Mouse (Mus musculus) gastrocnemius, postnatal 4 days (tissue): Measurements from ENCODE around the gene Agpat1. TPM values are rescaled to one million over a fixed set of nuclear protein-coding genes. Genes with fewer than 3 reads are reported as not detected.

Source experiments
- DNase-seq, 2 experiments: peaks; one replicate each; pipeline ENCODE4 v3.0.0; 2021 to 2022; ENCODE audit warnings: low spot score in 2 of 2, mixed read lengths in 2 of 2
- total RNA-seq, 2 experiments: library from RNA; stranded (reverse); gene quantifications; 2 replicates each; pipeline ENCODE4 v1.2.3; 2021

Agpat1 gene
- total RNA-seq, 2 experiments from 2014 or later: 42.0 to 42.9 TPM

DNA sequence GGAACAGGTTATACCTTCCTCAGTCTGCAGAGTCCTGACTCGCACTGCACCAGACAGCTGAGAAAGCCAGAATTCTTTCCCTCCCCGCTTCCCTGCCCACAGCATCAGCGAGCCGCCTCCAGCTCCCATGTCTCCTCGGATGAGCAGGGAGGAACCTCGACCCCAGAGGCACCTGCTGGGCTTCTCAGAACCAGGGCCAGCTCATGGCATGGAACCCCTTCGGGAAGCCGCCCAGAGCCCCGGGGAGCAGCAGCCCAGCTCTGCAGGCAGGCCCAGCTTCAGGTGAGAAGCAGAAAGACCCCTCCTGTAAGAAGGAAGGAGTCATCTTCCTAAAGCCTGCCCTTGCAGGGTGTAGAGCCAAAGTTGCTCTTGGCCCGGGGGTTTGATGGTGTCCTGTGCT is 48.5 kb downstream of the Agpat1 start:
- no peak for DNase-seq

DNA sequence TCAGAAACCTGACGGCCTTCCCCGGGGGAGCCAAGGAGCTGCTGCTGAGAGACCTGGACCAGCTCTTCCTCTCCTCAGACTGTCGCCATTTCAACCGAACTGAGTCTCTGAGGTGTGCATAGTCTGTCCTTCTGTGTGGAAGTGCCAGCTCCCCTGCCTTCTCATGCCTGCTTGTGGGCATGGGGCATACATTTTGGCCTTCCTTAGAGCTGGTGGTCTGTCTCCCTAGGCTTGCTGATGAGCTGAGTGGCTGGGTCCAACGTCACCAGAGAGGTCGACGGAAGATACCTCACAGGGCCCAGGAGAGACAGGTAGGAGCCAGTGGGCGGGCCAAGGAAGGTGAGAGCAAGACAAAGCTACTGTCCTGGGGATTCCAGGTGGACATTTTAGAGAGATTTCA is 48.9 kb downstream of the Agpat1 start:
- no peak for DNase-seq

DNA sequence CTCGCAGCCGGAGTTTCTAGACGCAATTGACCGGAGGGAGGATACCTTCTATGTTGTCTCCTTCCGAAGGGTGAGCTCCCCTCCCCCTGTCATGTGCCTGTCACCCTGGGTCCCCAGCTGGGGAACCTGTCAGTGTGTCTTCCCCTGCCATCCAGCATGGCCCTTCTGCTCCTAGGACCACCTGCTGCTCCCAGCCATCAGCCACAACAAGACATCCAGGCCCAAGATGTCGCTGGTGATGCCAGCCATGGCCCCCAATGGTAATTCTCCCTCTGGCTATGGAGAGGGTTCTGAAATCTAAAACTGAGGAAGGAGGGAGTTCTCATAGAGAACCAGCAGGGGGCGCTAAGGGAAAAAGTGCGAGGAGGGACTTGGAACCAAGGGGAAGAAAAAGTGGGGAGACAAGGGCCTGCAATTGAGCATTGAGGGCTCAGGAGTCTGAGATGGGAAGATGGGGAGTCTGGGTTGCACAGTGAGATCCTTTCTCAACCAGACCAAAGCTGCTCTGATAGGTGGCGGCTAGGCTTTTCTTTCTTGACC is 49.8 kb downstream of the Agpat1 start:
- DNase-seq: peak in 1 of 2 experiments; percentile 71

DNA sequence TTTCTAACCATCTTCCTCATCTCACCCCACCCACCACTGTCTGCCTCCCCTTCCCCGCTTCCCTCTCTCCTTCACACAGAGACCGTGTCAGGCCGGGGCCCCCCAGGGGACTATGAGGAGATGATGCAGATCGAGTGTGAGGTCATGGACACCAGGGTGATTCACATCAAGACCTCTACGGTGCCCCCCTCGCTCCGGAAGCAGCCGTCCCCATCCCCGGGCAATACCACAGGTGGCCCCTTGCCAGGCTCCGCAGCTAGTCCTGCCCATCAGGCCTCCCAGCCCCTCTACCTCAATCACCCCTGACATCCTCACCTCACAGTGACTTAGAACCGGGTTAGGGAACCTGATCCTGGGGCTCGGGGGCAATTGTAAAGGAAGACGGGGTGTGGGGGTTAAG is 50.3 kb downstream of the Agpat1 start:
- peak in 1 of 2 experiments; percentile 51 for DNase-seq

DNA sequence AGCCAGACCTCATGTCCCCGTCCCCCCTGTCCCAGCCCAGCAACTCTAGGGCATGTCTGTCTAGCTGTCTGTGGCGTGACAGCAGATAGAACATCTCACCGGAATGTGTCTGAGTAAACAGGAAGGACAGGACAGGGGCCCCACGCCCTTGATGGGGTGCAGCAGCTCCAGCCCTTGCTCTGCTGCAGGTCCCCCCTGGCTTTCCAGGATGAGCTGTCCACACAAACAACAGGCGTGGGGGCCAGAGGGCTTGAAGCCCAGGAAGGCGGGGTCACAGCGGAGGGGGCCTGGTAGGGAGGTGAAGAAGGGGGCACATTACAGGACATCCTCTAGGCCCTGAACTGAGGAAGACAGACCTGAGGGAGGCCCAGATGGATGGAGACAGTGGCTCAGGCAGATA is 51.1 kb downstream of the Agpat1 start:
- peak in 1 of 2 experiments; percentile 75 for DNase-seq

DNA sequence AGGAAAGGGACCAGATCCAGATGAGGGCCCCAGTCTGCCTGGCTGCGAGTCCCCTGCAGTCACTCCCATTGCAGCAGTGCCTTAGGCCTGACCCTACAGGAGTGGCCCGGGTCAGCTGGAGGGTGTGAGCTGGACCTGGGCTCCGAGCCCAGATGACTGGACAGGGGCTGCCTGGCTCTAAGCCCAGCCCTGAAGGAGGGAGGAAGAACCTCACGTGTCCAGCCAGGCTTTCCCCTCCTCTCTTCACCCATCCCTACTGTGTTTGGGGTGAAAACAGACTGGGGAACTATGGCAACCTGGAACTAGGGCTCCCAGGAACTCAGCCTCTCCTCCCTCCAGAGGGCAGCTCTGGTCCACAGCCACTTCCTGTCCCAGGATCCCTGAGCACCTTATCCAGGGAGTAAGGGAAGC is 51.5 kb downstream of the Agpat1 start:
- DNase-seq: peak; percentile 75 to 87

DNA sequence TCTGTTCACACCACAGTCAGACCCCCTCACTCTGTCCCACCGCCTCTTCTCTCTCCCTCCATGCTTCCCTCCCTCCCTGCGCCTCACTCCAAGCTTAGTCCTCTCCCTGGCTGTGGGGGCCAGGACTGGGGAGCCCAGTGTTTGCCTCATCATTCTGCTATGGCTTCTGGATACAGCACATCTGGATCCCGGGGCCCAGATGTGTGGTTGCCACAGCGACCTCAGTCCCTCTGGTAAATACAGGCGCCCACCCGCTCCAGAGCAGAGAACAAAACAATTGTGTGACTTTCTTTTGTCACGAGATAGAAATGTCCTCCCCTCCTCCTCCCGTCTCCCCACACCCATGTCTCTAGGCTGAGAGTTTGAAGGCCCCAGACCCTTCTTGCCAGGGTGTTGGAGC is 52.6 kb downstream of the Agpat1 start:
- DNase-seq: peak in 1 of 2 experiments; percentile 65

DNA sequence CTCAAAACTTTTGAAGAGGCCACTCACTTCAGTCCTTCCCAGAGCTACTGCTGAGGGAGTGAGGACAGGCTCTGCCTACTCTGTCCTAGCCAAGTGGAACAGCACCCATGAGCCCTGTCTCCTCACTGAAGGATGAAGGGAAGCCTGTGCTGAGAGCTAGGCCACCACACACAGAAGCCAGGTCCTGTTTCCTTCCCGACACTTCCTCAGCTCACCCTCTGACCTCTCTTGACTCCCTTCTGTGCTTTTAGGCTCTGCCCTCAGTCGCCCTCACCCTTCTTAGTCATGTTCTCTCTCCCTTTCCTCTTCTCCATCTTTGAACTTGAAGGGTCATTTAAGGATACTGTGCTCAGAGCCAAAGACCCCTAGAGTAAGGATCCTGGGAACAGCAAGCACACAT is 53.2 kb downstream of the Agpat1 start:
- DNase-seq: no peak

DNA sequence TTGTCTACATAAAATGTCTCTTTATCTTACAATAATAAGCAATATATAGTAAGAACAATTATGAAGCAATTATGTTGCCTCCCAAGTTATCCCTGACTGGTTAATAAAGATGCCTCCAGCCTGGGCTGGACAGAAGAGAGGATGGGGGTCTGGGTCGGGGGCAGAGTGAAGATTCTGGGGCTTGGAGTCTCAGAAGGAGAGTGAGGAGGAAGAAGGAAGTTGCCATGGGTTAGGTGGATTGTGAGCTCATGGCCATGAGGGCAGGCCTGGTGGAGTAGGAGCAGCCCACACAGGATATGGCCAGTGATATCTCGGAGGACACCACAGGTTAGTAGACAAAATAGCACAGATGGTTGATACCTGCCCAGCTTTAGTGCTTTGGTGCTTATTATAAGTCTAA is 54.1 kb downstream of the Agpat1 start:
- DNase-seq: no peak

DNA sequence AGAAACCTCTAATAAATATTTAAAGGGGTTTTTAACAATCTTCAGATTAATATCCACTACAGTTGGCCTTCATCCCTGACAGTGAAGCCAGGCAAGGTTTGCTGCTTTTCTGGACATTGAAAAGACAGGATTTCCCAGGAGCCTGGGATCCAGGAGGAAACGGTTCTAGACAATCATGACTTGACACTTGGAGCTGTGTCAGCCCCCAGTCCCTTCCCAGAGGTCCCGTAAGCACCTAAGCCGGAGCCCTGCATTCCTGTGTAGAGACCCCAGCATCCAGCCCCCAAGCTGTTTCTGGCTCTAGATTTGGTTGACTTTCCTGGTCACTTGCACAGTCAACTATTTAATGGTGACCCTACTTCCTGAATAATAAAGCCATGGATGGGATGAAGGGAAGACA is 54.5 kb downstream of the Agpat1 start:
- no peak for DNase-seq

DNA sequence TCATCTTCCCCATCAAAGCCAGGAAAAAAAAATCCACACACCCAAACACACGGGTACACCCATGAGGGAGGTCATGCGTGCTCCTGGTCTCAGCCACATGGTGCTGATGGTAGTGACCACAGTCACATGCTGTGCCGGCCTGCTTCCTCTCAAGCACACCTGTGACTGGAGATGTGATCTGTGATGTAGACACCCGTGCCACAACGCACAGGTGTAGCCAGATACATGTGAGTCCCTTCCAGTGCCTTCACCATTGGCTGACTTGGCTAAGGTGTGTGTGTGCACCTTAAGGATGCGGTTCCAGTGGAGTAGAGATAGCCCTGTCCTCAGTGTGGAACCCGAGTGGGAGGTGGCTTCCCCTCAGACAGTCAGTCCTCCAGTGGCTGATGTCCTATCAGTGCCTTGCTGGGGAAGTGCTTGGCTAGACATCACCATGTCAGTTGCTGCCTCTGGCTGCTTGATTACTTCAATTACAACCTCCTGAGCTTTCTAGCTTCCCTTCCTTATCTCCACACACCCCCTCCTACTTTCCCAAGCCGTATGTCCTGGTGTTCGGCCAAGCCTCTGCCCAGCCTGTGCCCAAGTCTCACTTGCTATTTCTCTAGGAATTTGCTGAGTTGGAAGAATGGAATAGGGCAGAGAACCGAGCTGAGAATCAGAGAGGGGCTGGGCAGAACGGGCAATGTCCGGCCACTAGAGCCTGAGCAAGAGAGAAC is 55.3 kb downstream of the Agpat1 start:
- no peak for DNase-seq

DNA sequence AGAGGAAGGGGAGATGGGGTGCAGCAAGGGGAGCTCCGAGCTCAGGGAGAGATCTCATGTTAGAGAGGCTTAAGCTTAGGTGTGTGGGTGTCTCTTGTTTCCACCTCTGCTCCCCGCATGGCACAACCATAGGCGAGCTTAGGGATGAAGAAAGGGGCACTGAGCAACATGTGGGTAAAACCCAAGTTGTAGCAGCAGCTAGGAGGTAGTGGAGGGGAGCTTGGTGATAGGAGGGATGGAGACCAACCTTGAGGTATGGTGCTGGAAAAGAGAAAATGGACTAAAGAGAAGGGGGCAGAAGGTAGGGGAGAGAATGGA is 55.8 kb downstream of the Agpat1 start:
- DNase-seq: no peak

DNA sequence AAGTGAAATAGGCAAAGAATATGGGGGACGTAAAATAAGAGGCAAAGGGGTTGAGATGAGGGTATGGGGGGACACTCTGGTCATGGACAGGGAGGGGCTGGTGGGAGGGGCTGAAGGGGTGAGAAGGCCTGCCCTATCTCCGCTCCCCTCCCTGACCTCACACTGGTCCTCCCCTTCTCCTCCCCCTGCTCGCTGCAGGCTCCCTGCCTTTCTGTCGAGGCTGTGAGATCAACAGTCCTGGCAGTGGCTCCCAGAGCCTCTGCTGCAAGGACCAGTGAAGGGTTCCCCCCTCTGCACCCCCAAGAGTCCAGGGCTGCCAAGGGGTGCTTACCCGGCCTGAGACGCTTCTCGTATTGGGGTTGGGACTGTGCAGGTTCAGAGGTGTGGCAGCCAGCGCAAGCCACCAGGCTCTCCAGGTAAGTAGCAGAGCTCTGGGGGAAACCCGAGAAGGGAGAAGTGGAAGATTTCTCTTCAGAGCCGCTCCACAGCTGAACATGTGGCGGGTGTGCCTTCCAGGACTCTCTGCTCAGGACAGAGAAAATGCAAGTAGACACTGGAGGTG is 56.3 kb downstream of the Agpat1 start:
- peak in 1 of 2 experiments; percentile 56 for DNase-seq

DNA sequence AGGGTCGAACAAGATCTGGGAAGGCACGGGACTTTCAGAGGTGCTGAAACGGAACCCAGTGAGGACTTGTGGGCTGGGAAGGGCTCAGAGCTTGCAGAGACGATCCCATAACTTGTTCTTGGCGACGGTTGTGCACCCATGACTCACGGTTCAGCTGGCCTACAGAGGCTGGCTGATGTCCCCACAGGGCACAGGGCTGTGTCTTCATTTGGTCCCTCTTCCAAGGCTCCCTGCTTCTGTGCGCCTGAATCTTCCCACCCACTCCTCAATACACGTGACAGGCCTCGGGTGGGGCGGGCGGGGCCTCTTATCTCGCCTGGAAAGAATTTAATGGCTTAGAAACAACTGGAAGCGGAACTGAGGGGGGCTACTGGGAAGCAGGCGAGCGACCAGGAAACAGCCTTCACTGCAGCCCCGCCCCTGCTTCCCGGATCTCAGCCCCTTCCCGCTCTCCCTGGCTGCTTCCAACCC is 57.1 kb downstream of the Agpat1 start:
- peak in 1 of 2 experiments; percentile 64 for DNase-seq

DNA sequence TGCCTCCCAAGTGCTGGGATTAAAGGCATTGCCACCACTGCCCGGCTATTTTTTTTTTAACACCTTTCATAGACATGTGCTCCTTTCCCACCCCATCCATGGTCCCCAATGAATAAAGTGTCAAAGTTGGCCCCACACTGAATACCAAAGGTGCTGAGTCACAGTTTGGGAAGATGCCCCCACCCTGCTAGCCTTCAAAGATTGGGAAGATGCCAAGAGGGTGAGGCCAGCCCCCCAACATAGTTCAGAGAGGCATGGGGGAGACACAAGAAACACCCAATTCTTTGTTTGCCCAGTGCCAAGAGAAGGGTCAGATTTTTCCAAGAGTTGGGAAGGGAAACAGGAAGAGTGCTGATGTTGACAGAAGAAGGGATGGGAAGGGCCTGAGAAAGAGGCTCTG is 58.4 kb downstream of the Agpat1 start:
- DNase-seq: no peak

DNA sequence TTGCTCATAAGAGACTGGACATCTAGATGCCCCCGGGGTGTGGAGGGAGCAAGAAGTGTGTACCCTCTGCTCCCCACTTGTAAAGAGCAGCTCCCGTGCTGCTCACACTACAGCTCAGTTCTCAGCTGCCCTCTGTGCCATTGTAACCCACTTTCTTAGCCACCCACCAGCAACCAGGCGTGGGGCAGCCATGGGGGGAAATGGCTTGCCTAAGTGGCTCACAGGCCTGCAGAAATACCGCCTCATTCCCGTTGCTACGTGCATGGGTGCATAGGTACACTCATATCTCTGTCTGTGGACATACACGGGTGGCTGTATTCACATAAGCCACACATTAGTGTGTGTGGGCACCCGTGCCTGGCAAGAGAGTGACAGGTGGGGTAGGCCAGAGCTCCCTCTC is 58.9 kb downstream of the Agpat1 start:
- DNase-seq: no peak

Other genes with a start within 250 kb of the Agpat1 start
- under 1 TPM; 0.64 to 0.67 TPM for gene Btnl2, start 249.4 kb upstream of the Agpat1 start, total RNA-seq
- gene Btnl1, start 227.1 kb upstream of the Agpat1 start, total RNA-seq: not detected
- gene BC051142, start 205.4 kb upstream of the Agpat1 start, total RNA-seq: 1 to 10 TPM in 1 of 2 experiments, under 1 TPM in 1; 0.88 to 1.1 TPM
- gene Btnl4, start 126.9 kb upstream of the Agpat1 start, total RNA-seq: not detected
- gene Btnl6, start 86.9 kb upstream of the Agpat1 start, total RNA-seq: not detected
- 10 to 100 TPM; 21.2 to 28.3 TPM for gene Notch4, start 40.0 kb upstream of the Agpat1 start, total RNA-seq
- 1 to 10 TPM; 4.6 to 5.3 TPM for gene Gpsm3, start 14.5 kb upstream of the Agpat1 start, total RNA-seq
- gene Pbx2, start 13.0 kb upstream of the Agpat1 start, total RNA-seq: 10 to 100 TPM; 48.7 to 53.5 TPM
- gene Ager, start 6.4 kb upstream of the Agpat1 start, total RNA-seq: 1 to 10 TPM; 2.0 to 3.0 TPM
- gene Rnf5, start 572 bp upstream of the Agpat1 start, total RNA-seq: 10 to 100 TPM; 23.8 to 24.1 TPM
- gene Egfl8, start 11.7 kb downstream of the Agpat1 start, total RNA-seq: 10 to 100 TPM; 20.7 to 23.1 TPM
- 10 to 100 TPM; 35.9 to 44.8 TPM for gene Ppt2, start 24.2 kb downstream of the Agpat1 start, total RNA-seq
- under 1 TPM; 0.34 to 0.76 TPM for gene Prrt1, start 25.3 kb downstream of the Agpat1 start, total RNA-seq
- gene Fkbpl, start 40.5 kb downstream of the Agpat1 start, total RNA-seq: 1 to 10 TPM; 8.1 to 8.3 TPM
- gene Atf6b, start 42.9 kb downstream of the Agpat1 start, total RNA-seq: 10 to 100 TPM; 20.1 to 22.5 TPM
- 100 to 1,000 TPM; 197 to 232 TPM for gene Tnxb, start 66.3 kb downstream of the Agpat1 start, total RNA-seq
- gene C4b, start 139.6 kb downstream of the Agpat1 start, total RNA-seq: 1 to 10 TPM; 3.2 to 3.6 TPM
- under 1 TPM; 0.16 to 0.34 TPM for gene Cyp21a1, start 200.3 kb downstream of the Agpat1 start, total RNA-seq
- 10 to 100 TPM; 12.7 to 15.1 TPM for gene Stk19, start 232.7 kb downstream of the Agpat1 start, total RNA-seq
- 10 to 100 TPM; 20.4 to 22.6 TPM for gene Dxo, start 232.8 kb downstream of the Agpat1 start, total RNA-seq
- 10 to 100 TPM; 28.8 to 29.2 TPM for gene Skiv2l, start 245.9 kb downstream of the Agpat1 start, total RNA-seq
- 10 to 100 TPM; 25.8 to 28.0 TPM for gene Nelfe, start 246.1 kb downstream of the Agpat1 start, total RNA-seq